In the genomic region with DNA sequence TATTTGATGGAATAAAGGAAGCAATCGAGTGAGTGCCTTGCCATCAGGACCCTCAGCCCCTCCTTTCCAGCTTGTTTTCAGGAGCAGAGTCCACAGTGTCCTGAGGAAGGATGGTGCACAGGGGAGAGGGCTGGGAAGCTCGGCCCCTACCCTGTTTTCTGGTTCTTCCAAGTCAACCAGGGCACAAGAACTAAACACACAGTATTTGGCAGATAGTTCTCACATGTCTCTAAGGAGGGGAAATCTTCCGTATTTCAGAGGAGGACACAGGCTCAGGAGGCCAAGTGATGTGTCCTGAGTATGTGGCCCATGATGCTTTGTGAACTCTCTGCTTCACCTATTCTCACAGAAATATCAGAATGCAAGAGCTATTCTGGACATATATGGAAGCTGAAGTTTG, we compare ENCODE assay signal across 11 mouse cellular contexts. TPM values are rescaled to one million over a fixed set of nuclear protein-coding genes. Genes with fewer than 3 reads are reported as not detected.
A peak's percentile ranks its signal among the peaks of the same experiment; 100 is the strongest.
DNase-seq lines count a peak whose midpoint lies in the region; ATAC-seq and TF ChIP-seq lines count a peak whose summit lies in the region.
"Had no signal": no experiment of that assay in that cellular context is flagged by ENCODE, and none has a peak within 500 bp of the region (broad histone marks: within the 10 kb centered on the region; RNA-seq: fewer than 3 reads in every experiment).

No protein-coding gene starts in this region.

- no peaks in the 10 kb centered on the region for H3K9me3 ChIP-seq in neural tube, embryonic 11.5 days (ENCODE audit: control insufficient read depth, low read length)
- no peaks in the 10 kb centered on the region for H3K9me3 ChIP-seq in hindbrain, embryonic 13.5 days
- H3K9me3 ChIP-seq in liver, postnatal 0 days (ENCODE audit: low read length), result no peaks in the 10 kb centered on the region

- DNase-seq in neural tube, embryonic 11.5 days (ENCODE audit: low spot score), result no peak
- DNase-seq in neural tube, embryonic 10.5 days (ENCODE audit: extremely low spot score, low spot score), result no peak
- DNase-seq in liver, postnatal 0 days, result no peak
- DNase-seq in cerebellum, adult 11-12 months, result no peak
- no peak for DNase-seq in urinary bladder, postnatal 25 days (ENCODE audit: low spot score)
- no peak for DNase-seq in layer of hippocampus, adult 2 months (ENCODE audit: low spot score in 2 of 2)
- DNase-seq: kidney, postnatal 4 days; lung, postnatal 4 days; right cerebral cortex, adult 18-20 months had no signal

- no peaks in the 10 kb centered on the region for H3K27me3 ChIP-seq in neural tube, embryonic 11.5 days (ENCODE audit: control insufficient read depth, insufficient read depth, low read length)
- H3K27me3 ChIP-seq in hindbrain, embryonic 13.5 days, result no peaks in the 10 kb centered on the region
- no peaks in the 10 kb centered on the region for H3K27me3 ChIP-seq in liver, postnatal 0 days (ENCODE audit: insufficient read depth, low read length)

- H3K36me3 ChIP-seq in neural tube, embryonic 11.5 days (ENCODE audit: control insufficient read depth, insufficient read depth, low read length), result no peaks in the 10 kb centered on the region
- H3K36me3 ChIP-seq in hindbrain, embryonic 13.5 days, result no peaks in the 10 kb centered on the region
- no peaks in the 10 kb centered on the region for H3K36me3 ChIP-seq in liver, postnatal 0 days (replicated peaks; ENCODE audit: insufficient read depth, low read length)

- TF ChIP-seq EP300 in liver, postnatal 0 days (IDR thresholded peaks at IDR 0.05; ENCODE audit: low read depth), result no peak

- TF ChIP-seq CTCF in liver, postnatal 0 days (IDR thresholded peaks at IDR 0.05; ENCODE audit: low read depth), result no peak
- no peak for TF ChIP-seq CTCF in layer of hippocampus, adult 2 months (conservative IDR thresholded peaks at IDR 0.05)

- 69% methylated on average over 3 of the region's 3 CpGs for WGBS in neural tube, embryonic 11.5 days
- 67% methylated on average over 3 of the region's 3 CpGs for WGBS in hindbrain, embryonic 13.5 days
- WGBS in liver, postnatal 0 days (ENCODE audit: insufficient replicate concordance), result 53% methylated on average over 3 of the region's 3 CpGs

- ATAC-seq in neural tube, embryonic 11.5 days (ENCODE audit: insufficient read depth, low FRiP score, low TSS enrichment), result no peak
- ATAC-seq in hindbrain, embryonic 13.5 days (ENCODE audit: low FRiP score), result no peak
- no peak for ATAC-seq in liver, postnatal 0 days

- H3K27ac ChIP-seq in neural tube, embryonic 11.5 days (ENCODE audit: low read depth, low read length), result no peak overlapping the region
- H3K27ac ChIP-seq in hindbrain, embryonic 13.5 days, result no peak overlapping the region
- peak overlapping the region; percentile 96; the same call in 1 of the 2 replicates for H3K27ac ChIP-seq in liver, postnatal 0 days (ENCODE audit: low read depth)
- H3K27ac ChIP-seq in layer of hippocampus, adult 2 months, result no peak overlapping the region

- peaks cover 12% of the 10 kb centered on the region for H3K4me1 ChIP-seq in neural tube, embryonic 11.5 days (ENCODE audit: control insufficient read depth, insufficient read depth, low read length)
- peaks cover 43% of the 10 kb centered on the region for H3K4me1 ChIP-seq in hindbrain, embryonic 13.5 days (replicated peaks)
- H3K4me1 ChIP-seq in liver, postnatal 0 days (ENCODE audit: insufficient read depth), result peaks cover 69% of the 10 kb centered on the region

- H3K4me2 ChIP-seq in neural tube, embryonic 11.5 days (ENCODE audit: low read depth), result 0 out of 2 replicates have a peak overlapping the region, but pooled peaks have one; percentile 9
- peak overlapping the region; percentile 94 for H3K4me2 ChIP-seq in hindbrain, embryonic 13.5 days
- H3K4me2 ChIP-seq in liver, postnatal 0 days (ENCODE audit: low read depth, low read length), result peak overlapping the region; percentile 98

- no peak overlapping the region for H3K9ac ChIP-seq in neural tube, embryonic 11.5 days (ENCODE audit: low read length)
- H3K9ac ChIP-seq in hindbrain, embryonic 13.5 days, result 0 out of 2 replicates have a peak overlapping the region, but pooled peaks have one; percentile 8
- 0 out of 2 replicates have a peak overlapping the region, but pooled peaks have one; percentile 3 for H3K9ac ChIP-seq in liver, postnatal 0 days (replicated peaks)

- no peak overlapping the region for H3K4me3 ChIP-seq in neural tube, embryonic 11.5 days (ENCODE audit: low read depth, low read length)
- peak overlapping the region; percentile 100; the same call in 1 of the 2 replicates for H3K4me3 ChIP-seq in hindbrain, embryonic 13.5 days
- peak overlapping the region; percentile 97 for H3K4me3 ChIP-seq in liver, postnatal 0 days (ENCODE audit: low read depth, low read length)
- no peak overlapping the region for H3K4me3 ChIP-seq in layer of hippocampus, adult 2 months

RNA-seq across cellular contexts. Expression of gene Sppl3, which starts 2.5 kb away (rescaled TPM):
- 43.6 and 45.1 TPM in 2 replicates for polyA plus RNA-seq in neural tube, embryonic 11.5 days (2014; fragmentation: Nextera tagmentation; extraction: Ambion mirVana)
- 15.8 and 16.5 TPM in 2 replicates for polyA plus RNA-seq in hindbrain, embryonic 13.5 days (2015; fragmentation: Nextera tagmentation; extraction: Ambion mirVana)
- 9.2 and 11.5 TPM in 2 replicates for polyA plus RNA-seq in liver, postnatal 0 days (2015; fragmentation: Nextera tagmentation; extraction: Ambion mirVana)
- total RNA-seq in layer of hippocampus, adult 2 months (2021), result 10 to 100 TPM; 75.2 to 76.2 TPM

RNA-seq across cellular contexts. Expression of gene Hnf1a, which starts 42.5 kb away (rescaled TPM):
- polyA plus RNA-seq in neural tube, embryonic 11.5 days (2014; fragmentation: Nextera tagmentation; extraction: Ambion mirVana), result not detected in 2 replicates
- 0.10 TPM in 1 of 2 replicates, not detected in the other for polyA plus RNA-seq in hindbrain, embryonic 13.5 days (2015; fragmentation: Nextera tagmentation; extraction: Ambion mirVana)
- 5.6 and 7.0 TPM in 2 replicates for polyA plus RNA-seq in liver, postnatal 0 days (2015; fragmentation: Nextera tagmentation; extraction: Ambion mirVana)
- not detected for total RNA-seq in layer of hippocampus, adult 2 months (2021)
- total RNA-seq: gastrocnemius, adult 8-10 months had no signal

Comparison
In these comparisons a context has a peak if more than half of its experiments do, and no peak if none do; other contexts are left out.
1. H3K4me2 ChIP-seq: peak in every context shown above with its lines; median percentile 98 in liver, postnatal 0 days; 94 in hindbrain, embryonic 13.5 days; 9 in neural tube, embryonic 11.5 days.
2. H3K4me3 ChIP-seq: peak in hindbrain, embryonic 13.5 days (single experiment) and liver, postnatal 0 days (single experiment); none in neural tube, embryonic 11.5 days (single experiment) and layer of hippocampus, adult 2 months (single experiment).